Mouse (Mus musculus): ENCODE measurements around the gene Hemk1.

GRCm38 (mm10) chr9:107277603-107278002 is 60.5 kb downstream of the Hemk1 start:
- TF ChIP-seq CTCF (IDR thresholded peaks at IDR 0.05; ENCODE audit: control insufficient read depth, insufficient read depth, low read length): no peak
- TF ChIP-seq POLR2A (IDR thresholded peaks at IDR 0.05; ENCODE audit: borderline replicate concordance, control insufficient read depth, low read depth, low read length): no peak

All from bone marrow, adult 2 months (tissue).